Mouse (Mus musculus): ENCODE results near the gene Trpc1. TPM values are rescaled to one million over a fixed set of nuclear protein-coding genes. Genes with fewer than 3 reads are reported as not detected.

Gene Trpc1
- total and polyA plus RNA-seq, 2 experiments from 2014 or later: 9.6 to 23.2 TPM

DNA sequence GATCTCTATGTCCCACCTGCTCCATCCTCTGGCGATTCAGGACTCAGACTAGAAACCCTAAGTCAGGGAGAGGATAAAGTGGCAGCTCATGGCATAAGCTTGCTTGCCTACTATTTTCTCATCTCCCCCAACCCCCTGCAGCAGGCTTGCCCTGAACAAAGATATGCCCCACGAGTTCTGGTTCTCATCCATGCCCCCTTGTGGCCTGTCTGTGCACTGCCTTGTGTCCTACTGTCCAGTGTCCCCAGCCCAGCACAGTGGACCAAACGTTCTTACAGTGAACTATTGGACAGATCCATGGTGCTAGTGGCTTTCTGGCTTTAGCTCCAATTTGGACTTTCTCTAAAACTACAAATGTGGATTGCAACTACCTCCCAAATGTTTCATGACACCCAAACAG is 62.1 kb downstream of the Trpc1 start:
- TF ChIP-seq CTCF (IDR thresholded peaks at IDR 0.05; ENCODE audit: low read depth): peak; percentile 68
- no peaks in the 10 kb centered on the region for H3K36me3 ChIP-seq (ENCODE audit: insufficient read depth, low read length)
- 60% methylated on average over 3 of the region's 3 CpGs for WGBS
- DNase-seq (ENCODE audit: low spot score) (peak; percentile 20), ATAC-seq (no peak)
- H3K9me3 ChIP-seq (ENCODE audit: low read length): no peaks in the 10 kb centered on the region
- H3K4me2 ChIP-seq (ENCODE audit: low read depth, low read length): no peak overlapping the region
- H3K4me3 ChIP-seq (ENCODE audit: low read length): no peak overlapping the region
- no peaks in the 10 kb centered on the region for H3K4me1 ChIP-seq (ENCODE audit: insufficient read depth, low read length)
- no peaks in the 10 kb centered on the region for H3K27me3 ChIP-seq (ENCODE audit: insufficient read depth, low read length)
- no peak overlapping the region for H3K27ac ChIP-seq
- no peak overlapping the region for H3K9ac ChIP-seq (replicated peaks; ENCODE audit: low read length)

DNA sequence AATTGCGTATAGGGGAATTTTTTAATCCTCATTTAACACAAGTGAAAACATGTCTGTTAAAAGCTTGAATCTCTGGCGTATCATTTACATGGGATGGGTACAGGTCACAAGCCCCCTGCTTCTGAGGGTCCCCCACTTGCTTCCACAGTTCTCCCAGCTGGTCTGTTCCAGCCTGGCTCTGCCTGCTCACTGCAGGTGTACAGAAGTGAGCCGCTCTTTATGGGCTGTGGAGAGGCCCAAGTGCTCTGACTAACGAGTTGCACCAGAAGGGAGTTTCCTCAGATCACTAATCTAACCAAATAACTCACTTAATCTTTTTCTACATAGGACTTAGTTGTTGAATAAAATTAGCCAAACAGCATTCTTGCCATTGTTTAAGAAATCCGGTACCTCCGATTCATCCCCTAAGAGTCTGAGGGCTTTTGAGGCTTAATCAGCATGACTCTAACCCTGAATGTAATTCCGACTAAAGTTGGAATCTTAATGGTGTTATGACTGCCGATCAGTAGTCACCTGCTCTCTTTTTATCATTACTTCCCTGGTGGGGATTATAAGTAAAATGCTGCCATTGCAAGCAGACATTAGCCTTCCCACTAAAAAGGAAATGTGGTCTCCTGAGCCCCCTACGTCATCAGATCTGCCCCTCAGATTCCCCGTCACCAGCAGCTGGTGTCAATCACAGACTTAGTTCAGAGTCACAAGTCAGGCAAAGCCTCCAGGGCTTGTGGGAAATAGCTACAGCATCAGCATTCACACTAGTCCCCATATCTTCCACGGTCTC is 64.3 kb downstream of the Trpc1 start:
- H3K9ac ChIP-seq (replicated peaks; ENCODE audit: low read length): no peak overlapping the region
- 53% methylated on average over 11 of the region's 11 CpGs for WGBS
- H3K4me2 ChIP-seq (ENCODE audit: low read depth, low read length): no peak overlapping the region
- H3K4me3 ChIP-seq (ENCODE audit: low read length): no peak overlapping the region
- no peaks in the 10 kb centered on the region for H3K4me1 ChIP-seq (ENCODE audit: insufficient read depth, low read length)
- no peaks in the 10 kb centered on the region for H3K27me3 ChIP-seq (ENCODE audit: insufficient read depth, low read length)
- no peak for DNase-seq (ENCODE audit: low spot score)
- ATAC-seq: no peak
- H3K27ac ChIP-seq: no peak overlapping the region
- no peaks in the 10 kb centered on the region for H3K9me3 ChIP-seq (ENCODE audit: low read length)
- no peaks in the 10 kb centered on the region for H3K36me3 ChIP-seq (ENCODE audit: insufficient read depth, low read length)
- no peak for TF ChIP-seq CTCF (IDR thresholded peaks at IDR 0.05; ENCODE audit: low read depth)

DNA sequence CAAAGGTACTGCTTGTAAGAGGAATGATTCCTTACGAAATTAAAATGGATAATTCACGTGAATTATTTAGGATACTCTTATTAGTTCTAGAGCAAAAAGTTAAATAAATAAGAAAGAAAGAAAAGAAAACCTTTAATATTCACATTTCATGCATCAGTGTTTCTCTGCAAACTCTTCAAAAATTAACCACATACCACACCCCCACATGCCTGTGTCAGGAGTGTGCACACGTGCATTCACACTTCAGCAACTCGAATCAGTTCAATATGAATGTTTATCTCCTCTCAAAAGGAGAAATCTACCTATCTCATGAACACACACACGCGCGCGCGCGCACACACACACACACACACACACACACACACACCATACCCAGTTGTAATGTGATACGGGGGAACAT is 69.5 kb downstream of the Trpc1 start:
- DNase-seq (ENCODE audit: low spot score) (no peak), ATAC-seq (no peak)
- Histone ChIP-seq H3K27me3 (ENCODE audit: insufficient read depth, low read length) (no peaks in the 10 kb centered on the region), H3K27ac (no peak overlapping the region), H3K4me2 (ENCODE audit: low read depth, low read length) (no peak overlapping the region), H3K4me1 (ENCODE audit: insufficient read depth, low read length) (no peaks in the 10 kb centered on the region), H3K9ac (replicated peaks; ENCODE audit: low read length) (no peak overlapping the region), H3K9me3 (ENCODE audit: low read length) (no peaks in the 10 kb centered on the region), H3K4me3 (ENCODE audit: low read length) (no peak overlapping the region), H3K36me3 (ENCODE audit: insufficient read depth, low read length) (no peaks in the 10 kb centered on the region)
- WGBS: 95% methylated on average over 11 of the region's 11 CpGs
- TF ChIP-seq CTCF (IDR thresholded peaks at IDR 0.05; ENCODE audit: low read depth): no peak

DNA sequence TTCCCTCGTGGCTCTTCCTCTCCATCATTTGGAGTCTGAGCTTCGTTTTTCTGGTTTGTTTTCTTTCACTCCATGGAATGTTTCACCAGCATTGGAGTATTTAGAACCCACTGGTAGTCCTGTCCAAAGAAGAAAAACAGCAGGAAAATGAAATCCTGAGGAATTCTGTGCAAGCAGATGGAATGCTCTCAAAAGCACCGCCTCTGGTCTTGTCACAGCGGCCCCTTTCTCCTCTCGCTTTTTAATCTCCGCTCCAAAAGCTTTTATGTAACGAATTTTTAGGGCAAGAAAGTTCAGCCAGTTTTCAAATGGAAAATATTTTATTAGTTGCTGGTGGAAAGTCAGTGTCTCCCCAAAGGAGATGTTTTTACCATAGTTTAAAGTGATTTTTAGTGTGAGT is 70.2 kb downstream of the Trpc1 start:
- no peaks in the 10 kb centered on the region for H3K36me3 ChIP-seq (ENCODE audit: insufficient read depth, low read length)
- no peak for TF ChIP-seq CTCF (IDR thresholded peaks at IDR 0.05; ENCODE audit: low read depth)
- H3K4me1 ChIP-seq (ENCODE audit: insufficient read depth, low read length): no peaks in the 10 kb centered on the region
- no peaks in the 10 kb centered on the region for H3K9me3 ChIP-seq (ENCODE audit: low read length)
- no peak overlapping the region for H3K27ac ChIP-seq
- no peak overlapping the region for H3K9ac ChIP-seq (replicated peaks; ENCODE audit: low read length)
- H3K4me2 ChIP-seq (ENCODE audit: low read depth, low read length): no peak overlapping the region
- ATAC-seq (no peak), DNase-seq (ENCODE audit: low spot score) (no peak)
- WGBS: 71% methylated on average over 7 of the region's 7 CpGs
- H3K27me3 ChIP-seq (ENCODE audit: insufficient read depth, low read length): no peaks in the 10 kb centered on the region
- H3K4me3 ChIP-seq (ENCODE audit: low read length): no peak overlapping the region

DNA sequence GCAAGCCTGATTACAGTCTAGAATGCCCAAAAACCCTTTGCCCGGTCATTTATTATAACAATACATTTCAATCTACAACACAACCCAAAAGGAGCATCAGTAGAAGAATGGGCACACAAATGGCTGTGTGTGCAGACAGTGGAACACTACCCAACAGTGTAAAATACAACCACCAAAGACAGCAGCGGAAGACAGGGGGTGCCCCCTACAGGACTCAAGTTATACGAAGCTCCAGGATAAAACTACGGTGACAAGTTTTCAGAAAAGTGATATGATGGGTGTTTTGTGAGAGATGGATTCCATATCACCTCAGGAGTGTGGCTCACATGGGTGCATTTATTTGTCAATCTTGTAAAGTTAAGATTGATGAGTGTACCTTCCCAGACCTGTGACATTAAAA is 74.2 kb downstream of the Trpc1 start:
- no peak overlapping the region for H3K27ac ChIP-seq
- H3K9ac ChIP-seq (replicated peaks; ENCODE audit: low read length): no peak overlapping the region
- no peak for DNase-seq (ENCODE audit: low spot score)
- no peak overlapping the region for H3K4me2 ChIP-seq (ENCODE audit: low read depth, low read length)
- no peaks in the 10 kb centered on the region for H3K36me3 ChIP-seq (ENCODE audit: insufficient read depth, low read length)
- H3K4me1 ChIP-seq (ENCODE audit: insufficient read depth, low read length): no peaks in the 10 kb centered on the region
- no peak for TF ChIP-seq CTCF (IDR thresholded peaks at IDR 0.05; ENCODE audit: low read depth)
- no peaks in the 10 kb centered on the region for H3K27me3 ChIP-seq (ENCODE audit: insufficient read depth, low read length)
- no peak for ATAC-seq
- no peak overlapping the region for H3K4me3 ChIP-seq (ENCODE audit: low read length)
- 94% methylated on average over 4 of the region's 4 CpGs for WGBS
- no peaks in the 10 kb centered on the region for H3K9me3 ChIP-seq (ENCODE audit: low read length)

DNA sequence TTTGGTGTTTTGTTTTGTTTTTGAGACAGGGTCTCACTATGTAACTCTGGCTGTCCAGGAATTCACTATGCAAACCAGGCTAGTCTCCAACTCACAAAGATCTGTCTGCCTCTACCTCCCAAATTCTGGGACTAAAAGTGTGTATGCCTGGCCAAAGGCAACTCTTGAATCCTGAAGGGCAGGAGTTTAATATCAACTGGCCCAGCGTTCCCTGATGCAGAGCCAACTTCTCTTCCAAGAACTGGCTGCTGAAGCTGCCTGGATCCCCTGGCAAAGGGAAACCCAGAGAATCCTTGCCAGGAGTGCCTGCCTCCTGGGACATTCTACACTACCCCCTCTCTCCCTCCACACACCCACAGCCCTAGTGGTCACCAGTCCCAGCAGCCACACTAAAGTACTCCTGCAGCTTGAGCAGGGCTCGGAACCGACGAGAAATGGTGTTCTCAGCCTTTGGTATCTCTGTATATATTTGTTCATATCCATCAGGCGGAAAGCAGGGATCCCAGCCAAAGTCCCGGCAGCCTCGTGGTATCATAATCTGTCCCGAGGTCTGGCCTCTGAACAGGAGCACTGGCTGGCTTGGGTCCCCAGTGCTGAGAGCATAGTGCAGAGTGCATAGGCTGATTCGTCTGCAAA is 75.0 kb downstream of the Trpc1 start:
- no peaks in the 10 kb centered on the region for H3K27me3 ChIP-seq (ENCODE audit: insufficient read depth, low read length)
- TF ChIP-seq CTCF (IDR thresholded peaks at IDR 0.05; ENCODE audit: low read depth): peak; percentile 37
- 42% methylated on average over 9 of the region's 9 CpGs for WGBS
- ATAC-seq (peak; percentile 83; the same call in 1 of the 2 replicates), DNase-seq (ENCODE audit: low spot score) (peak; percentile 85)
- H3K36me3 ChIP-seq (ENCODE audit: insufficient read depth, low read length): no peaks in the 10 kb centered on the region
- H3K4me1 ChIP-seq (ENCODE audit: insufficient read depth, low read length): no peaks in the 10 kb centered on the region
- H3K27ac ChIP-seq: no peak overlapping the region; the same call in 1 of the 2 replicates
- 0 out of 2 replicates have a peak overlapping the region, but pooled peaks have one; percentile 0 for H3K9ac ChIP-seq (replicated peaks; ENCODE audit: low read length)
- H3K4me2 ChIP-seq (ENCODE audit: low read depth, low read length): peak overlapping the region; percentile 33; the same call in 1 of the 2 replicates
- H3K4me3 ChIP-seq (ENCODE audit: low read length): no peak overlapping the region
- H3K9me3 ChIP-seq (ENCODE audit: low read length): no peaks in the 10 kb centered on the region

DNA sequence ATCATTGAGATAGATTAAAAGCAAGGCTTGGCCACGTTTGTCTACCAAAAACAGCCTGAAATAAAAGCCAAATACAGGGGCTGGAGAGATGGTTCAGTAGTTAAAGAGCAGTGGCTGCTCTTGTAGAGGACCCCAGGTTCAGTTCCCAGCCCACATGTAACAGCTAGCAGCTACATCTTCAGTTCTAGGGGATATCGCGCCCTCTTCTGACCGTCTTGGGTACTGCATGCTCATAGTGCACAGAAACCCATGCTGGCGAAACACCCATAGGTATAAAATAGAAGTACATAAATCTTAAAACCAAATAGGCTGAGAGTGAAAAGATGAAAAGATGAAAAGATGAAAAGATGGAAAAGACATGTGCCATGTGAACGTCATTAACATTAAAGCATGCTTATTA is 77.4 kb downstream of the Trpc1 start:
- Histone ChIP-seq H3K4me2 (ENCODE audit: low read depth, low read length) (no peak overlapping the region), H3K4me1 (ENCODE audit: insufficient read depth, low read length) (no peaks in the 10 kb centered on the region; the same call in 1 of the 2 replicates), H3K4me3 (ENCODE audit: low read length) (no peak overlapping the region), H3K27ac (no peak overlapping the region), H3K36me3 (ENCODE audit: insufficient read depth, low read length) (no peaks in the 10 kb centered on the region), H3K9ac (replicated peaks; ENCODE audit: low read length) (no peak overlapping the region), H3K9me3 (ENCODE audit: low read length) (no peaks in the 10 kb centered on the region), H3K27me3 (ENCODE audit: insufficient read depth, low read length) (no peaks in the 10 kb centered on the region)
- peak; percentile 51 for TF ChIP-seq CTCF (IDR thresholded peaks at IDR 0.05; ENCODE audit: low read depth)
- 84% methylated on average over 6 of the region's 6 CpGs for WGBS
- DNase-seq (ENCODE audit: low spot score): no peak
- no peak for ATAC-seq

Measured in hindbrain, postnatal 0 days (tissue).